Mouse (Mus musculus): ENCODE data around the gene Prss42. TPM values are rescaled to one million over a fixed set of nuclear protein-coding genes. Genes with fewer than 3 reads are reported as not detected.

Gene Prss42
- not detected for total RNA-seq (2021)
- long read RNA-seq, experiment 1 = 0 reads
- long read RNA-seq, experiment 2 = 0 reads

DNA sequence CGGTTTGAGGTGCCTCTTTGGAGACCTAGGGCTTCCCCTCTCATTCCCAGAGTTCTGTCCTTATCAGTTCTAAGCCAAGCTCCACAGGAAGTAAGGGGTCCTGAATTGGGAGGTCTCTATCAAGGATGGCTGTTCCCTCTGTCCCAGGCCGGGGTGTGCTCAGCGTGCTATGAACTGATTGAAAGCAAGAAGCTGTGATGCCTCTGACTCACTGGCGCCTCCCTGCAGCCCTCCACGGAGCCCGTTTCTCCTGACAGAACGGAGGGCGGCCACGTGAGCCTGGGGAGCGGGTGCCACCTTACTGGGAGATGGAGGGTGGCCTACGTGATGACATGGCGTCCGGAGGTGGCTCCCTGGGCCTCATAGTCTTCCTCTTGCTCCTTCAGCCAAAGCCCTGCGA, at the start of gene Prss42:
Gene Prss42 (plus strand): TSS at position 301 of the 400 bp plus-strand sequence.
- no peak for DNase-seq (ENCODE audit: low spot score in 2 of 2)

- DNase-seq (ENCODE audit: low spot score in 2 of 2) = no peak
These were observed 49.5 kb upstream of the Prss42 start for GRCm38 (mm10) chr9:110748451-110748850.

- DNase-seq (ENCODE audit: low spot score in 2 of 2) = no peak
These were observed 47.4 kb upstream of the Prss42 start for GRCm38 (mm10) chr9:110750404-110751187.

DNA sequence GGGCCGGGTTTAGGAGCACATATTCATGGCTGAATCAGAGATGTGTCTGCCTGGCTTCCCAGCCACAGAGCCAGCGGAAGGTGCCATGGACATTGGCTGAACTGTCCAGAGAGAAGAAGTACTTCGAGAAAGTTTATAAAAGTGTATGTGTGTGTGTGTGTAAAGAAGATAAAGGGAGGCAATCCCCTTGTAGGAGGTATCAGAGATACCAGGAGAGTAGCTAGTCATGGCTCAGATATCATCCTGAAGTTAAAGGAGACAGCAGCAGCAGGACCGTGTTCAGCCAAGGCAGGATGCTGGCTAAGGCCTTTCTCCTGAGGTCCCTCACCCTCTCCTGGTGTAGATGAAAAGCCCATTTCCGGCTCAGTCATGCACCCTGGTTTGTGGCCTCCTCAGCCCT, 46.6 kb upstream of the Prss42 start:
- DNase-seq (ENCODE audit: low spot score in 2 of 2) = no peak

DNA sequence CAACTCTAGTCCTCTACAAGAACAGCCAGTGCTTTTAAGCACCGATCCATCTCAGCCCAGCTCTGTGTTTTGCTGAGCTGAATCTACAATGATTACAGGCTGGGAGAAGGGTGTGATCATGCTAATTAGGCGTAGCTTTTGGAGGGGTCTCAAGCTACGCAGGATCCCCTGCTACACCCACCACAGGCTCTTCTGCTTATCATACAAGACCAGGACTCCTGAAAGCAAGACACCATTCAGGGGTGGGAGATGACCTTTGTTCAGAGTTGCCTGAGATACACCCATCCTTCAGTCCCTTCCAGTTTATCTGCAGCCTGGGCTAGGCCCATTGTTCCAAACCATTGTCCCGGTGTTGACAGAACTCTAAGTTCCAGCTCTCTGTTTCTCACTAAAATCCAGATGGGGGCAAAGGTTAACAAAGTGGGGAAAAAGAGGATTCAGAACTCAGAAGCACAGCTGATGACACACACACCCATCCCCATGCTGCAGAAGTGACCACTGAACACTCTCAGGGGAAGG, 45.0 kb upstream of the Prss42 start:
- no peak for DNase-seq (ENCODE audit: low spot score in 2 of 2)

- DNase-seq (ENCODE audit: low spot score in 2 of 2) = no peak
These were observed 44.2 kb upstream of the Prss42 start for GRCm38 (mm10) chr9:110753773-110754172.

DNA sequence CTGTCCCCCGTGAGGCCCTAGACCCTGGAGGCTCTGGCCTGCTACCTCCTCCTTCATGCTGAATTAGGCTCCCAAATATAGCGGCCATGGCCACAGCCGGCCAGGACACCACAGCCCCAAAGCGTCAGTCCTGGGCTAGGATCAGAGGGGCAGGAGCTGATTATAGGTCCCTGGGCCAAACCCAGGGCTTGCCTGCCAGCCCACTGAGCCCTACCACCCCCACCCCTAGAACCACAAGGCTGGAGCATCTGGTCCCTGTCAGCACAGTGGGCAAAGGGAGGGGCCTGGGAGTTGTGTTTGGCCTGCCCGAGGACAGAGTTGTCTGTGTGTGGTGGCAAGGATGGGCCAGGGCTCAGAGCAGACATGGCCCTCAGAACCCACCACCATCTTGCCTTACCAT, 40.1 kb upstream of the Prss42 start:
- DNase-seq (ENCODE audit: low spot score in 2 of 2) = no peak

DNA sequence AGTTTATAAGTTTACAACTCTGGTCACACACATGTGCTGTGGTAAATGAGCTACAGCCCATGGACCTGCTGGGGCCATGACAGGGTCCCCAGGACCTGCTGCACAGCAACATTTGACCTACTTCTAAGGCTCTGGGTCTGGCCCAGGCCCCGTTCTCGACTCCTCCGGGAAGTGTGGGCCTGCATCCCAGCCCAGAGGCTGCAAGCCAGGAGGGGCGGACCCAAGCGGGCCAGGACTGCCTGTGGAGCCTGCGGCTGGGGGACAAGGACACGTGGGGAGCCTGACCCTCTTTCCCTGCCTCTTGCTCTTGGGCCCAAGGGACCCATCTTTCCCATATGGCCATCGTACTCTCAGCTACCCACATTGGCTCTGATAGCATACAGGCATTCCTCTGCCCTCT, 39.4 kb upstream of the Prss42 start:
- DNase-seq (ENCODE audit: low spot score in 2 of 2) = peak in 1 of 2 experiments; percentile 63

DNA sequence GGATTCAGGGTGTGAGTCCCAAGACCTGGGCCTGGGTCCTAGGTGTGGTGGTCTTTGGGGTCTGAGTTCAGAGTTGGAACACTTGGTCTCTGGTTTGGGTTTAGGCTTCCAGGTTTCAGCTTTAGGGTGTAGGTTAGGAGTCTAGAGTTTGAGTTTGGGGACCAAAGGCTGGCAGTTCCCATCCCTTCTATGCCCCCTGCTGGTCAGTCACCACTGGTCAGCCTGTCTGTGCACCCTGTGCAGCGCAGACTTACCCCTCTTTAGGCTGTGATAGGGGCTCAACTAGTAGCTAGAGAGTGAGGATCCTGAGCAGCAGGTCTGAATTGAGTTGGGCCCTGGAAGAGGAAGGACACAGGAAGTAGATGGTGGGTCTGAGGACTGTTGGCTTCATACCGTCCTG, 38.7 kb upstream of the Prss42 start:
- DNase-seq (ENCODE audit: low spot score in 2 of 2) = peak; percentile 49 to 63

DNA sequence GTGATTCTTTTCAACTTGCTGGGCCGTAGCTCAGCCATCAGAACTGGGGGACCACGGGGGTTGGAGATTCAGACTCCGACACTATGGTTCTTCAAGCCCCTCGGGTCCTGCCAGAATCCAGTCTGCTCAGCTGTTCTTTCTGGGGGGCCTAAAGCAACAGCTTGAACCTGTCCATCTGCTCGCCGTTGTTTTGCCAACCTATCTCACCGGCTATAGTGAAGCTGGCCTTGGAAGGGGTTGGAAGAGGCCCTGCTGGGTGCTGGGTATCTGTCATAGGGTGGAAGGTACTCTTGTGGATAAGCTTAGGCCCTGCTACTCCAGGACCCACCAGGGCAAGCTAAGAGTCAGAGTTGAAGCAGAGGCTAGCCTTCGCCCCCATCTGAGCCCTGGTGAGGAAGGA, 37.1 kb upstream of the Prss42 start:
- no peak for DNase-seq (ENCODE audit: low spot score in 2 of 2)

DNA sequence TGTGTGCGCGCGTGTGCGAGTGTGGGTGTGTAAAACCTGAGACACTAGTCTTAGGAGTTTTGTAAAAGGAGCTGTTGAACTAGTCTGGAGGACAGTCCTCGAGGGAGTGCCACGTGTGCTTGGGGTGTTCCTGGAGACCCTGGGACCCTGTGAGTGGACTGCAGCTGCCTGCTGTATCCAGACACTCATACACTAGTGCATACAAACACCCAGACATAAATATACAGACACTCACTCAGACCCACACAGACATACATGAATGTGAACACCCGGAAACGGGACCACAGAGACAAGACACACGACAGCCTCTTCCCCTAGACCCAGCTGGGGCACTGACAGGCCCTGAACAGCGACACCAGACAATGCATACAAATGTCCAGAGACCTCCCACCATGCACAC, 35.2 kb upstream of the Prss42 start:
- no peak for DNase-seq (ENCODE audit: low spot score in 2 of 2)

GRCm38 (mm10) chr9:110763405-110763804, 34.6 kb upstream of the Prss42 start:
- no peak for DNase-seq (ENCODE audit: low spot score in 2 of 2)

- no peak for DNase-seq (ENCODE audit: low spot score in 2 of 2)
These were observed 25.6 kb upstream of the Prss42 start for GRCm38 (mm10) chr9:110772336-110772735.

DNA sequence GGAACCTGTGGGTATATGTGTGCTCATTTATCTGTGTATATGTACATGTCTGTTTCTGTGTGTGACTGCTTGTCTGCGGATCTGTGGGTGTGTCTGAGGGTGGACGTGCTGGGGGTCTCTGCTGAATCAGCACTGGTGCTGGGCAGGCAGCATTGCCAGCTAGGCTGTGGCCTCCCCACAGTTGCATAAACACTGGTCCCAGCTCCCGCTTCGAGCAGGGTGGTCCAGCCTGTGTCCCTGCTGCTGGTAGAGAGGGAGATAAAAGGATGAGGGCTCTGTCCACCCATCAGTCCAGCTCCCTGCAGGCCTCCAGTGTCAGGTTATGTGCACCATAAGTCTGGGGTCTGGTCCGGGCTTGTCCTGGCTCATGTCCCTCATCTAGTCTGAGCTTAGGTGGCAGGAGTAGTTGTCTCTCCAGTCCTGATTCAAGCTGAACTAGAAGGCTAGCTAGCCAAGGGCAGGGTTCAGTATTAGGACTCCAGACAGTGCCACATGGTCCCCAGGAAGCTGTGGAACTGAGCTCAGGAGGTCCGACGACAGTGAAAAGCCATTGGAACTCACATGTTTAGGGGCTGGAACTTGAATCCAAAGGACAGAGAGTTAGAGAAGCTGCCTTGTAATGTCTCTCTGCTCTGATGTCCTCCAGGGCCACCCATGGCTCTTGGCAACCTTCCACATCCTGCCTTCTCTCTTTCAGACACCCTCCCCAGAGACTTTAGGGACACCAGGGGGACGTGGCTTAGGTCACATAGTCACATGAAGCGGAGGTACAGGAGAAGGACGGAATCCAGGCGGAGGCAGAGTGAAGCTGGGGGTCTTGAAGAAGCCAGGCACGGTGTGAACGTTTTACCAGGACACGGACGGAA, 23.3 kb upstream of the Prss42 start:
- DNase-seq (ENCODE audit: low spot score in 2 of 2) = no peak

DNA sequence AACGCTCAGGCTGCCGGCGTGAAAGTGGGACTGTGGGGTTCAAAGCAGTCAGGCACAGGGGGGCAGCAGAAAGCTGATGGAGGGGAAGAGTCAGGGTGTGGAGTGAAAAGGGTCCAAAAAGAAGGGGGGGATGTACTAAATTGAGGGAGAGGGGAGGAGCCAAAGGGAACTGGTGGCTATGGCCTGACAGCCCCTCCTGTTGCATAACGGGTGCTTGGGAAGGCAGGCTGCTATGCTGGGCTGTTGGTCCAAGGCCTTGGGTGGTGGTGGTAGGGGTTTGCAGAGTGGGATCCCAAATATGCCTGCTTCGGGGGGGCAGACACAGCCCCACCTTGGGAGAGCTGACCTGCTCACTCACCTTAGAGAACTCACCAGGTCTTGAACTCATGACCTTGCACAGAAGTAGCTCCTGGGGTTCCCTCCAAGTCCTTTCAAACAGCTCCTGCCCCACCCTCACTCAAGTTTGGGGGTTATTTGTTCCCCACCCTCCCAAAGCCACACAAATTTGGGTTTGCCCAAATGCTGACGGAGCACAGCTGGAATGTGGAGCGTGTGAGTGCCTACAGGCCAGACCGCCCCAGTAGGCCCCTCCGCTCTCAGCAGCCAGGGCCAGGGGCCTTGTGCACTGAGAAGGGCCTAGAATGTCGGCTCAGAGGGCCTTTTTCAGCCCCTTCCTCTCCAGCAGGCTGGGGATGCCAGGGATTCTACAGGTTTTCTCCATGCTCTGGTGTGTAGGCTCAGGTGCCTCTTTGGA, 22.5 kb upstream of the Prss42 start:
- no peak for DNase-seq (ENCODE audit: low spot score in 2 of 2)

DNA sequence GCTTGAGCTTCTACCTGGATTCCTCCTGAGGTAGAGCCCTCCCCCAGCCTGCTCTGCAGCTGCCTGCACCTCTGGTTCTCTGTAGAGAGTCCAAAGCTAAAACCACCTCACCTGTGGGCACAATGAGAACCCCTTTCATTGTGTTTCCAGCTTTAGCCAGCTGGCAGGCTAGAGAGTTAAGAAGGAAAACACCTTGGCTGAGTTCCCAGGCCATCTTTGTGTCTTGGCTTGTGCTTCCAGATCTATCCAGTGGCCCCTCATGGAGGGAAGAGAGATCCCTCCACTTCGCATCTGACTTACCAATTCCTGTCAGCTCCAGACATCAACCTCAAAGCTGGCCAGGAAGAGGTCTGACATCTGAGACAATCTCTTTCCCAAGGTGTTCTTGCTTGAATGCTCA, 19.9 kb upstream of the Prss42 start:
- no peak for DNase-seq (ENCODE audit: low spot score in 2 of 2)

DNA sequence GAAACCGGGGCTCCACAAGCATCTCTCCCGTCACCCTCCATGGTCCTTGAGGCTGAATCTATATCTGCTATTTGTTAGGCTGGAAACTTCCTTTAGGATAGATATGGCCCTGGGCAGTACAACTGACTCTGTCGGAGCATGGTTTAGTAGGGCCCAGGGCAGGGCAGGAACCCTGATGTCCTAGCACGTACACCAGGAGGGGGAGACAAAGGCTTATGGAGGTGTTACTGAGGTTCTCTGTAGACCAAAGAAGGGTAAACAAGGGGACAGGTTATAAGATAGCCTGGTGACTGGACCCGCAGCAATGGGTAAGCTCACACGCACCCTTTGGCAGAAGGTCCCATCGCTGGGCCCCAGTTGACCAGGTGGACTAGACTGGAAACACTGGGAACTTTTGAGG, 19.4 kb upstream of the Prss42 start:
- no peak for DNase-seq (ENCODE audit: low spot score in 2 of 2)

DNA sequence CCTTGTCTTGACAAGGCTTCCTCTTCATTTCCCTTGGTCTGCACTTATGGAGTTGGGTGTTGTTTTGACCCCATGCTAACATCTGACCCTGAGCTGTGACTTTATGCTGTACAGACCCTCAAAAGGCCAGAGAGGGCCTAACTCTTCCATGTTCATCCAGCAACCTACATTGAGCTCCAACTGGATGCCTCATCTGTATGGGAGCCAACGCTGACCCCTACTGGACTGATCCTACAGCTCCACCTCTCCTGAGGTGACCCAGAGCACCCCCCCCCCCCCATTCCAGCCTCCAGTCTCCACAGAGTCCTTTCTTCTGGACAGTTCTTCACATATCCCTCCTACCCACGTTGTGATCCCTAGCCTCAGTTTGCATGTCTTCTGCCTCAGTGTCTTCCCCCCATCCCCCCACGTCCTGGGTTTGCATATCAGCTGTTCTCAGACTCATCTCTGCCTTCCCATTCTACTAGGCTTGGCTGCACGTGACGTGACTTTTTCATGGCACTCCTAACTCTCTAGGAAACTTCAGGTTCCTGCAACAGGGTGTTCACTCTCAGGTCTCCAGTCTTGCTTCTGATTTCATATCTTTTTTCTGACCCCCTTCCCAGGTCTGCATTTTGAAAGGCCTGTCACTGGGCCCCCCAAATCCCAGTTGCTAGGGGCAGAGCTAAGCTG, 18.6 kb upstream of the Prss42 start:
- no peak for DNase-seq (ENCODE audit: low spot score in 2 of 2)

DNA sequence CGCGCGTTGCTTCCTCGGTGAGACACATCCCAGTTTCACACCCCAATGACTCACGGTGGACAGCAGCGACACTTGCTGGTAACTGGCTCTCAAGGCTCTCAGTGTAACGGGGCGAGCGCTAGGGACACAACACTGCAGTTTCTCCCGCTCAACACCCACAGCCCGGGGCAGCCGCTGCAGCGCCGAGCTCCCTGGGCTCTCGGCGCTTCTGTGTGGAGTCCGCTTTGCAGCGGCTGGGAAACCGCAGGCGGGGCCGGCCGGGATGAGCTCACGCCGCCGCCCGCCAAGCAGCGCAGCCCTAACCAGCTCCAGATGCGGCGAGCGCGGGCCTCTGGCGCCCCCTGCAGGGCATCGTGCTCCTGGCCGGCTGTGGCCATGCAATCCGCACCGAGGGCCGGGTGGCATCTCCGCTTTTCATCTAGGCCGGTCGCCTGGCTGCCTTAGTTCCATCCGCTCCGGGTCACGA, 16.7 kb upstream of the Prss42 start:
- peak; percentile 98 to 99 for DNase-seq (ENCODE audit: low spot score in 2 of 2)

- peak; percentile 89 to 92 for DNase-seq (ENCODE audit: low spot score in 2 of 2)
These were observed 16.2 kb upstream of the Prss42 start for GRCm38 (mm10) chr9:110781731-110782130.

DNA sequence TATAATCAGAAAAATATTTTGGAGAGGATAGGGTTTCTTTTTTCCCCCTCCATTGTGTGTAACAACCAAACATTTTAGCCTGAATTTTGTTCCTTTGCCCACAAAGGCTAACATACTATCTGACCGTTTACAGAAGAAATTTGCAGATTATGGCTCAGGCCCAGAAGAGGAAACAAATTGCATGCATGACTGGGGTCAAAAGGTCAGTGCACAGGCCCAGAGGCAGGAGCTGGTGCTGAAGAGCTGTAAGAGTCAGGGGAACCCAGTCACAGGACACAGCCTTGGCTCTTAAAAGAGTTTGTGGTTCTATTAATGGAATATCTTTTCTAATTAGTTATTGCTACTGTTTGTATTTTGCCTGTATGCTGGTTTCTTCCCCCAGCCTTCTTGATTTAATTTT, 14.4 kb upstream of the Prss42 start:
- DNase-seq (ENCODE audit: low spot score in 2 of 2) = no peak
